Mouse (Mus musculus): ENCODE measurements around the gene H2-K1. TPM values are rescaled to one million over a fixed set of nuclear protein-coding genes. Genes with fewer than 3 reads are reported as not detected.

H2-K1 gene
- polyA plus RNA-seq (2015; fragmentation: Nextera tagmentation; extraction: Ambion mirVana): 307 and 325 TPM in 2 replicates

DNA sequence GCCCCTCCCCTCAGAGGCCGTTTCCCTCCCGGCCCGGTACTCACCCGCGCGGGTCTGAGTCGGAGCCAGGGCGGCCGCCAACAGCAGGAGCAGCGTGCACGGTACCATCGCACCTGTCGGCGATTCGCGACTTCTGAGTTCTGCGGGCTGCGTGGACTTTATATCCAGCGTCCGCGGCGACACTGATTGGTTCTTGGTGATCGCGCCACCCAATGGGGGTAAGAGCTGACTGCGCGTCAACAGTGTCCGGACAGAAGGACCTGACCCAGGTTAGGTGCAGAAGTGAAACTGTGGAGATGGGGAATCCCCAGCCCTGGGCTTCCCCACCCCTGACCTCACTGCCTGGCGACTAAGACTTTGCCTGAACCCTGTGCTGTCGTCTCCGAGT lies at the start of gene H2-K1:
Gene H2-K1, minus strand, starts transcription at position 198 of the 388 bp plus-strand sequence.
- H3K36me3 ChIP-seq (ENCODE audit: control insufficient read depth, insufficient read depth, low read length): no peaks in the 10 kb centered on the region
- peak; percentile 98 for ATAC-seq
- H3K4me1 ChIP-seq (ENCODE audit: control insufficient read depth, insufficient read depth, low read length): no peaks in the 10 kb centered on the region
- H3K27me3 ChIP-seq (replicated peaks; ENCODE audit: control insufficient read depth, insufficient read depth, low read length): 0 out of 2 replicates have a peak, but pooled peaks cover 3% of the 10 kb centered on the region
- H3K9me3 ChIP-seq (ENCODE audit: control insufficient read depth, low read length): no peaks in the 10 kb centered on the region
- peak within 1 kb of the TSS; percentile 94 for H3K4me2 ChIP-seq (ENCODE audit: low read depth, low read length)
- peak within 1 kb of the TSS; percentile 61 for H3K4me3 ChIP-seq (ENCODE audit: low read length)
- peak within 1 kb of the TSS; percentile 70 for H3K9ac ChIP-seq (ENCODE audit: low read depth, low read length)
- WGBS: 0% methylated on average over 30 of the region's 30 CpGs
- peak within 1 kb of the TSS; percentile 28 for H3K27ac ChIP-seq (ENCODE audit: low read length)

DNA sequence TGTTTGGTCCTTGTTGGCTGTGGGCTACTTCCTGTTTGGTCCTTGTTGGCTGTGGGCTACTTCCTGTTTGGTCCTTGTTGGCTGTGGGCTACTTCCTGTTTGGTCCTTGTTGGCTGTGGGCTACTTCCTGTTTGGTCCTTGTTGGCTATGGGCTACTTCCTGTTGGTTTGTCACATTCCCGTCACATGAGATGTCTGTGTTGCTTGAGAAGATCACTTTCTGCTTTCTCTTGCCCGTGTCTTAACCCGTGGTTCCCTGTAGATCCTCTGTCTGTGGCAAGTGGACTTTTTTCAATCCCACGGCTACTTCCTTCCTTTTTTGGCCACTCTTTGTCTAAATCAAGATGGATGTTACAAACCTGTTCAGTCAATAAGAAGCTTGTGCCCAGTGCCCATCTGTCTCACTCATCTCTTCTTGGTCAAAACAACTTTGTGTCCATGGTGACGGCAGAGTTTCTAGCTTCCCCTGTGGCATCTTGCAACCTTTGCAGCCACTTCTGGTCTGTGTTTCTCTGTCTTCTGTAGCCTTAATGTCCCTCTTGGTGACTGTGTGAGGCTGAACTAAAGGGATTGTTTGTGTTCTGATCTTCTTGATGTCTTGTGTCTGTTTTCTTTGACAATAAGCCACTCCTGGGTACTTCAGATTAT lies 47.4 kb upstream of the H2-K1 start:
- no peaks in the 10 kb centered on the region for H3K27me3 ChIP-seq (replicated peaks; ENCODE audit: control insufficient read depth, insufficient read depth, low read length)
- H3K27ac ChIP-seq (ENCODE audit: low read length): no peak overlapping the region
- H3K9ac ChIP-seq (ENCODE audit: low read depth, low read length): no peak overlapping the region
- no peak for ATAC-seq
- H3K4me3 ChIP-seq (ENCODE audit: low read length): no peak overlapping the region
- H3K4me2 ChIP-seq (ENCODE audit: low read depth, low read length): no peak overlapping the region
- H3K4me1 ChIP-seq (ENCODE audit: control insufficient read depth, insufficient read depth, low read length): no peaks in the 10 kb centered on the region
- no peaks in the 10 kb centered on the region; the same call in 1 of the 2 replicates for H3K9me3 ChIP-seq (ENCODE audit: control insufficient read depth, low read length)
- H3K36me3 ChIP-seq (ENCODE audit: control insufficient read depth, insufficient read depth, low read length): no peaks in the 10 kb centered on the region
- WGBS: 88% methylated on average over 5 of the region's 5 CpGs

- Histone ChIP-seq H3K9me3 (ENCODE audit: control insufficient read depth, low read length) (no peaks in the 10 kb centered on the region; the same call in 1 of the 2 replicates), H3K4me3 (ENCODE audit: low read length) (no peak overlapping the region), H3K27ac (ENCODE audit: low read length) (no peak overlapping the region), H3K4me2 (ENCODE audit: low read depth, low read length) (no peak overlapping the region), H3K4me1 (ENCODE audit: control insufficient read depth, insufficient read depth, low read length) (peaks cover 4% of the 10 kb centered on the region; the same call in 1 of the 2 replicates), H3K36me3 (ENCODE audit: control insufficient read depth, insufficient read depth, low read length) (no peaks in the 10 kb centered on the region), H3K27me3 (replicated peaks; ENCODE audit: control insufficient read depth, insufficient read depth, low read length) (no peaks in the 10 kb centered on the region), H3K9ac (ENCODE audit: low read depth, low read length) (no peak overlapping the region)
- WGBS: 75% methylated on average over 14 of the region's 14 CpGs
- ATAC-seq: no peak
Observed at GRCm38 (mm10) chr17:34045941-34046340, 45.8 kb upstream of the H2-K1 start.

DNA sequence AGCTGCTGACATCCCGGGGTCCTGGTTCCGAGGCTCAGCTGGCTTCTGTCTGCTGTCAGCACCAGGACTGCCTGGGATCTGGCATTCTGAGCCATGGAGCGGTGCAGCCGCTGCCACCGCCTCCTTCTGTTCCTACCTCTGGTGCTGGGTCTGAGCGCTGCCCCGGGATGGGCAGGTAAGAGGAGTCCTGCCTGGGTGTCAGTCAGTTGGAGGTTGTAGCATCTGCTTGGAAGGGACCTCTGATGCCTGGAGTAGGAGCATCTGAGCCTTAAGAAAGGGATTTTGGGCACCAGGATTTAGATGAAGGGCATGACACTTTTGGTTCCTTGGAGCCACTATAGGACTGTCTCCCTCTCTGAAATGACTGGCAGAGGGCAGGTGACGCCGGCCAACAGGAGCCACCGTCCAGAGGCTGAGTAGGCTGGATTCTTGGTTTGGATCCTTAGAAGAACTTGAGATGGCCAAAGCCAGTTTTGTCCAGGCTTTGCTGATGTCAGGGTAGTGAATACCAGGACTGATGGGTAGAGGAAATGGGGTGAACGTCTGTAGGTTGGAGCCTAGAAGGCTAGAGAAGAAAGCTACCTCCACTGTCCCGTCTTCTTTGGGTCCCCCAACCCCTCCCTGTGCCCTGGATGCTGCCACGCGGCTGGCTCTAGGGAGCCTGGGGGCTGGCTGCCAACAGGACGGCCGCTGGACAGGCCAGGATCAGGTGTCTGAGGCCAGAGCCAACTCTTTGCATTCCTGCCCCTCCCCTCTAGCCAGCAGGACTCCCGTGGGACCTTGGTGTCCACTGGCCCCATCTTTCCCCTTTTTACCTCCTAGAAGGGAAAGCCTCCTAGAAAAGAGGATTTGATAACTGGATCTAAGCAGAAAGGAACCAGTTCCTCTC lies 39.7 kb upstream of the H2-K1 start:
- H3K4me2 ChIP-seq (ENCODE audit: low read depth, low read length): peak overlapping the region; percentile 45; the same call in 1 of the 2 replicates
- H3K27ac ChIP-seq (ENCODE audit: low read length): no peak overlapping the region
- 0 out of 2 replicates have a peak, but pooled peaks cover 2% of the 10 kb centered on the region for H3K27me3 ChIP-seq (replicated peaks; ENCODE audit: control insufficient read depth, insufficient read depth, low read length)
- H3K4me3 ChIP-seq (ENCODE audit: low read length): no peak overlapping the region; the same call in 1 of the 2 replicates
- ATAC-seq: no peak
- no peaks in the 10 kb centered on the region for H3K9me3 ChIP-seq (ENCODE audit: control insufficient read depth, low read length)
- H3K9ac ChIP-seq (ENCODE audit: low read depth, low read length): peak overlapping the region; percentile 38; the same call in 1 of the 2 replicates
- H3K36me3 ChIP-seq (ENCODE audit: control insufficient read depth, insufficient read depth, low read length): peaks cover 15% of the 10 kb centered on the region
- 24% methylated on average over 17 of the region's 17 CpGs for WGBS
- H3K4me1 ChIP-seq (ENCODE audit: control insufficient read depth, insufficient read depth, low read length): peaks cover 19% of the 10 kb centered on the region

- Histone ChIP-seq H3K4me2 (ENCODE audit: low read depth, low read length) (peak within 1 kb of the TSS; percentile 45), H3K27ac (ENCODE audit: low read length) (no peak within 1 kb of the TSS), H3K9ac (ENCODE audit: low read depth, low read length) (peak within 1 kb of the TSS; percentile 38; the same call in 1 of the 2 replicates), H3K9me3 (ENCODE audit: control insufficient read depth, low read length) (no peaks in the 10 kb centered on the region), H3K4me3 (ENCODE audit: low read length) (peak within 1 kb of the TSS; percentile 28), H3K36me3 (ENCODE audit: control insufficient read depth, insufficient read depth, low read length) (peaks cover 20% of the 10 kb centered on the region), H3K4me1 (ENCODE audit: control insufficient read depth, insufficient read depth, low read length) (peaks cover 19% of the 10 kb centered on the region), H3K27me3 (replicated peaks; ENCODE audit: control insufficient read depth, insufficient read depth, low read length) (0 out of 2 replicates have a peak, but pooled peaks cover 2% of the 10 kb centered on the region)
- ATAC-seq: peak; percentile 63
- WGBS: 7% methylated on average over 28 of the region's 28 CpGs
Observed at GRCm38 (mm10) chr17:34038878-34039561, 38.9 kb upstream of the H2-K1 start, which contains the start of gene Col11a2. Col11a2 (plus strand) TSS chr17:34039437.

DNA sequence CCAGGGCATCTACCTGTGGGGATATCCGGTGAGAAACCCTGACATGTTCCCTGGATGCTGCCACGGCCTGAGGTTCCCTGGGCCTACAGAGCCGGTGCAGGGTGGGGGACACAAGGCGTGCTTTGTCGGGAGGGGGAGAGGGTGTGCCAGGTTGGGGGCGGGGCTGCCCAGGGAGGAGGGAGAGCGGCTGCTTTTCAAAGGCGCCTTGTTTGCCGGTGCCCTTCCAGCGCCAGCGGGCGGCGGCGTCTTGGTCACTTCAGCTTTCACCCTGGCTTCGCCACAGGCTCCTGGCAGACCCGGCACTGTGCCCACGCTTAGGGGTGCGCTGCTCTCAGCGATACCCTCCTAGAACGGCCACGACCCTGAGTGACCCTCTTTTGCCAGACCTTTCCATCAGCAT lies 38.3 kb upstream of the H2-K1 start:
- Histone ChIP-seq H3K27me3 (replicated peaks; ENCODE audit: control insufficient read depth, insufficient read depth, low read length) (0 out of 2 replicates have a peak, but pooled peaks cover 2% of the 10 kb centered on the region), H3K27ac (ENCODE audit: low read length) (no peak overlapping the region), H3K4me1 (ENCODE audit: control insufficient read depth, insufficient read depth, low read length) (peaks cover 21% of the 10 kb centered on the region), H3K4me3 (ENCODE audit: low read length) (peak overlapping the region; percentile 28; the same call in 1 of the 2 replicates), H3K9ac (ENCODE audit: low read depth, low read length) (no peak overlapping the region), H3K9me3 (ENCODE audit: control insufficient read depth, low read length) (no peaks in the 10 kb centered on the region), H3K36me3 (ENCODE audit: control insufficient read depth, insufficient read depth, low read length) (peaks cover 21% of the 10 kb centered on the region), H3K4me2 (ENCODE audit: low read depth, low read length) (peak overlapping the region; percentile 45)
- ATAC-seq: peak; percentile 18; the same call in 1 of the 2 replicates
- WGBS: 10% methylated on average over 21 of the region's 21 CpGs

DNA sequence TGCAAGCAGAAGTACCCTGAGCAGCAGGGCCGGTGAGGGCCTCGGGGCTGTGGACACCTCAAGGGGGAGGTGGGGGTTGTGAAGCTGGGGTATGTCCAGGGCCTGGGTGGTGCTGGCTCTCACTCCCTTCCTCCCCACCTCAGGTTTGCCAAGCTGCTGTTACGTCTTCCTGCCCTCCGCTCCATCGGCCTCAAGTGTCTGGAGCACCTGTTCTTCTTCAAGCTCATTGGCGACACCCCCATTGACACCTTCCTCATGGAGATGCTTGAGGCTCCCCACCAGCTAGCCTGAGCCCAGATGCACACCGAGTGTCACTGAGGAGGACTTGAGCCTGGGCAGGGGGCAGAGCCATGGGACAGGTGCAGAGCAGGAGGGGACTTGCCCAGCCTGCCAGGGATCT lies 37.1 kb upstream of the H2-K1 start:
- Histone ChIP-seq H3K36me3 (ENCODE audit: control insufficient read depth, insufficient read depth, low read length) (peaks cover 21% of the 10 kb centered on the region), H3K4me3 (ENCODE audit: low read length) (no peak overlapping the region), H3K27ac (ENCODE audit: low read length) (no peak overlapping the region), H3K9me3 (ENCODE audit: control insufficient read depth, low read length) (no peaks in the 10 kb centered on the region), H3K4me2 (ENCODE audit: low read depth, low read length) (no peak overlapping the region), H3K27me3 (replicated peaks; ENCODE audit: control insufficient read depth, insufficient read depth, low read length) (0 out of 2 replicates have a peak, but pooled peaks cover 2% of the 10 kb centered on the region), H3K9ac (ENCODE audit: low read depth, low read length) (no peak overlapping the region), H3K4me1 (ENCODE audit: control insufficient read depth, insufficient read depth, low read length) (peaks cover 26% of the 10 kb centered on the region)
- 82% methylated on average over 7 of the region's 7 CpGs for WGBS
- ATAC-seq: no peak

DNA sequence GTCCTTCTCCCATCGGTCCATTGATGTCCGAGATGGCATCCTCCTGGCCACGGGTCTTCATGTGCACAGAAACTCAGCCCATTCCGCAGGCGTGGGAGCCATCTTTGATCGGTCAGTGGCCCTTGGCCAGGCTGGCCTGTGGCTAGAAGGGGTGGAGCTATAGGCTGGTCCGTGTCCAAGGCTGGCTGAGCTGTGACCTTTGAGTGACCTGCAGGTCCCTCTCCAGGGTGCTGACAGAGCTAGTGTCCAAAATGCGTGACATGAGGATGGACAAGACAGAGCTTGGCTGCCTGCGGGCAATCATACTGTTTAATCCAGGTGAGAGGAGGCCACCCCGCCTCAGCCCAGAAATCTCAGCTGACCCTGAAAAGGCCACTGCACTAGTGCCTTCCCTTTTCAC lies 36.5 kb upstream of the H2-K1 start:
- no peak overlapping the region for H3K4me2 ChIP-seq (ENCODE audit: low read depth, low read length)
- peaks cover 21% of the 10 kb centered on the region for H3K36me3 ChIP-seq (ENCODE audit: control insufficient read depth, insufficient read depth, low read length)
- no peak overlapping the region for H3K27ac ChIP-seq (ENCODE audit: low read length)
- peaks cover 24% of the 10 kb centered on the region for H3K4me1 ChIP-seq (ENCODE audit: control insufficient read depth, insufficient read depth, low read length)
- H3K9me3 ChIP-seq (ENCODE audit: control insufficient read depth, low read length): no peaks in the 10 kb centered on the region
- no peak overlapping the region for H3K9ac ChIP-seq (ENCODE audit: low read depth, low read length)
- no peak for ATAC-seq
- WGBS: 80% methylated on average over 10 of the region's 10 CpGs
- no peak overlapping the region for H3K4me3 ChIP-seq (ENCODE audit: low read length)
- H3K27me3 ChIP-seq (replicated peaks; ENCODE audit: control insufficient read depth, insufficient read depth, low read length): 0 out of 2 replicates have a peak, but pooled peaks cover 2% of the 10 kb centered on the region
